Mouse (Mus musculus): ENCODE measurements around the gene Itpkb. TPM values are rescaled to one million over a fixed set of nuclear protein-coding genes. Genes with fewer than 3 reads are reported as not detected.

Gene Itpkb
- total and polyA plus RNA-seq, 3 experiments: 3.4 to 9.2 TPM; not detected in 1

DNA sequence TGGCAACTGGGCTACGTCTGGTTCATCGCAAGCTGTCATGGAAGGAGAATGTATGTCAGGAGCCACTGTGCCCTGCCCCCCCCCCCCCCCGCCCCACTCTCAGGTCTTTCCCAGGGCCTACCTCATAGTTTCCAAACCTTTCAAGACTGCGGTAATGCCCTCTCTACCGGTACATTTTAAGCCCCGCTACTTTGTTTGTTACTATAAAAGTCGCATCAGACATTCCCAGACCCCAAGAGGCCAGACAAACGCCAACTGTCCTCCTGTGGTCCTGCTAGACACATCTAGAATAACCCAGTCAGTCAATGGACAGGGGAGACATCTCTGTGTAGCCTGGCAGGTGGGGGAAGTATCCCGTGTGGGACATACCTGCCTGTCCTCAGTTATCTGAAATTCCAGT lies 28.2 kb downstream of the Itpkb start:
- Histone ChIP-seq H3K27ac (ENCODE audit: control insufficient read depth, low read depth, low read length) (no peak overlapping the region), H3K9ac (ENCODE audit: control insufficient read depth, low read depth, low read length, poor library complexity, severe bottlenecking) (no peak overlapping the region), H3K9me3 (replicated peaks; ENCODE audit: insufficient read depth, low read length) (no peaks in the 10 kb centered on the region), H3K4me1 (ENCODE audit: control insufficient read depth in 1 of 2, insufficient read depth in 2 of 2, low read length in 2 of 2) (no peaks in the 10 kb centered on the region), H3K4me3 (ENCODE audit: control insufficient read depth in 1 of 2, insufficient read depth in 1 of 2, low read depth in 2 of 2, low read length in 2 of 2) (no peak overlapping the region), H3K27me3 (ENCODE audit: control insufficient read depth in 1 of 2, insufficient read depth in 2 of 2, low read length in 2 of 2) (no peaks in the 10 kb centered on the region), H3K79me2 (ENCODE audit: control insufficient read depth, insufficient read depth, low read length, poor library complexity) (no peaks in the 10 kb centered on the region), H3K36me3 (ENCODE audit: control insufficient read depth in 1 of 2, insufficient read depth in 2 of 2, low read length in 2 of 2) (no peaks in the 10 kb centered on the region)
- no peak for TF ChIP-seq NRF1 (IDR thresholded peaks at IDR 0.05; ENCODE audit: insufficient read depth, low read depth, low read length, poor library complexity, severe bottlenecking)
- TF ChIP-seq NELFE (IDR thresholded peaks at IDR 0.05; ENCODE audit: low read depth, low read length): no peak
- TF ChIP-seq POLR2A (IDR thresholded peaks at IDR 0.05; ENCODE audit: control insufficient read depth in 1 of 2, insufficient read depth in 1 of 2, low read depth in 1 of 2, low read length in 2 of 2, poor library complexity in 1 of 2): no peak
- no peak for TF ChIP-seq USF1 (IDR thresholded peaks at IDR 0.05; ENCODE audit: low read depth, low read length)
- TF ChIP-seq E2F4 (IDR thresholded peaks at IDR 0.05; ENCODE audit: borderline replicate concordance, low read depth, low read length): no peak
- no peak for TF ChIP-seq MYC (IDR thresholded peaks at IDR 0.05; ENCODE audit: low read depth, low read length)
- no peak for DNase-seq (ENCODE audit: low read depth, low spot score)

- no peaks in the 10 kb centered on the region for H3K79me2 ChIP-seq (ENCODE audit: control insufficient read depth, insufficient read depth, low read length, poor library complexity)
- H3K36me3 ChIP-seq (ENCODE audit: control insufficient read depth in 1 of 2, insufficient read depth in 2 of 2, low read length in 2 of 2): no peaks in the 10 kb centered on the region; a peak in 1 of 4 replicates
- no peak overlapping the region for H3K4me3 ChIP-seq (ENCODE audit: control insufficient read depth in 1 of 2, insufficient read depth in 1 of 2, low read depth in 2 of 2, low read length in 2 of 2)
- H3K27me3 ChIP-seq (ENCODE audit: control insufficient read depth in 1 of 2, insufficient read depth in 2 of 2, low read length in 2 of 2): no peaks in the 10 kb centered on the region
- no peaks in the 10 kb centered on the region for H3K9me3 ChIP-seq (replicated peaks; ENCODE audit: insufficient read depth, low read length)
- H3K4me1 ChIP-seq (ENCODE audit: control insufficient read depth in 1 of 2, insufficient read depth in 2 of 2, low read length in 2 of 2): no peaks in the 10 kb centered on the region
- no peak overlapping the region for H3K9ac ChIP-seq (ENCODE audit: control insufficient read depth, low read depth, low read length, poor library complexity, severe bottlenecking)
- no peak for DNase-seq (ENCODE audit: low read depth, low spot score)
- H3K27ac ChIP-seq (ENCODE audit: control insufficient read depth, low read depth, low read length): no peak overlapping the region
- TF ChIP-seq HCFC1 (IDR thresholded peaks at IDR 0.05; ENCODE audit: low read depth, low read length) (no peak), MAFK (IDR thresholded peaks at IDR 0.05; ENCODE audit: borderline replicate concordance, low read depth, low read length) (no peak), RAD21 (IDR thresholded peaks at IDR 0.05; ENCODE audit: low read depth, low read length) (no peak), UBTF (IDR thresholded peaks at IDR 0.05; ENCODE audit: borderline replicate concordance, insufficient read depth, low read depth, low read length) (no peak), MAX (IDR thresholded peaks at IDR 0.05; ENCODE audit: low read length) (no peak), NELFE (IDR thresholded peaks at IDR 0.05; ENCODE audit: low read depth, low read length) (no peak), CHD1 (IDR thresholded peaks at IDR 0.05; ENCODE audit: low read depth, low read length) (no peak), TAL1 (IDR thresholded peaks at IDR 0.05; ENCODE audit: low read length) (no peak), POLR2A (IDR thresholded peaks at IDR 0.05; ENCODE audit: control insufficient read depth in 1 of 2, insufficient read depth in 1 of 2, low read depth in 1 of 2, low read length in 2 of 2, poor library complexity in 1 of 2) (no peak), USF1 (IDR thresholded peaks at IDR 0.05; ENCODE audit: low read depth, low read length) (no peak), TCF12 (IDR thresholded peaks at IDR 0.05; ENCODE audit: low read depth, low read length) (no peak), BHLHE40 (IDR thresholded peaks at IDR 0.05; ENCODE audit: borderline replicate concordance, low read depth, low read length) (no peak), KAT2A (conservative IDR thresholded peaks at IDR 0.05; ENCODE audit: low read depth, low read length) (no peak)
These were observed 29.0 kb downstream of the Itpkb start for GRCm38 (mm10) chr1:180359311-180359710.

Data from MEL (cell line).